Comparison of ENCODE assay signal across 9 mouse cellular contexts in the genomic region with DNA sequence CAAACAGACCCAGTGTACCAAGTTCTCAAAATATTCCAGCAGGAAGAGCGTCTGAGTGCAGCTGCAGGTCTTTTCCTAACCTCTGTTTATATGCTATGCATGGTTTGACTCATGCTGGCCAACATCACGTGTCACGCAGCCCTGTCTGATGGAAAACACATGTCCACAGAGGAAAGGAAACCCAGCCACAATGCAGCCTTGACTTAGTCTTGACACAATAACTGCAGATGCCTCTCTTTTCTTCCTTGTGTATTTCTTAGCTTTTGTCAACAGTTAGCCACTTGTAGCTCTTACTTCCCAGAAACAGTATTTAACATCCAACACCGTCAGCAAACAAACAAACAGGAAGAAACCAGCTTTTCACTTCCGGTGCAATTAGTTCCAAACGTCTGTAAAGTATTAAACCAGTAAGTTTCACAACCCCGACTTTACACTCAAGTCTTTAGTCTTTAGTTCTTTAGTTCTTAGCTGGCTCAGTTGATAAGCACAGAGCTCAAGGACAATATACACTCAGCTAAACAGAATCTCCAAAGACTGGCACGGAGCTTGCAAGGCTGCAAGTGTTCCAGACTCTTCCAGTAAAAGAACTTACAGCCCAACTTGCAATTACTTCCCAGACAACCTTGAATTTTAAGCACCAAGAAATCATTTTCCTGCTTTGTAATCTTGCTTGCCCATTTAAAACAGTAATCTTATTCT.
DNase-seq lines count a peak whose midpoint lies in the region; ATAC-seq and TF ChIP-seq lines count a peak whose summit lies in the region.
"Had no signal": no experiment of that assay in that cellular context is flagged by ENCODE, and none has a peak within 500 bp of the region (broad histone marks: within the 10 kb centered on the region; RNA-seq: fewer than 3 reads in every experiment).

No protein-coding gene starts in this region.

- no peaks in the 10 kb centered on the region for H3K9me3 ChIP-seq in lung, postnatal 0 days (ENCODE audit: low read length)
- H3K9me3 ChIP-seq: midbrain, embryonic 12.5 days had no signal

- no peaks in the 10 kb centered on the region for H3K36me3 ChIP-seq in lung, postnatal 0 days (ENCODE audit: insufficient read depth, low read length)
- H3K36me3 ChIP-seq: midbrain, embryonic 12.5 days had no signal

- H3K27me3 ChIP-seq in lung, postnatal 0 days (replicated peaks; ENCODE audit: insufficient read depth, low read length): no peaks in the 10 kb centered on the region
- H3K27me3 ChIP-seq: midbrain, embryonic 12.5 days had no signal

- TF ChIP-seq EP300 in lung, postnatal 0 days (IDR thresholded peaks at IDR 0.05): no peak

- no peak for TF ChIP-seq CTCF in lung, postnatal 0 days (IDR thresholded peaks at IDR 0.05)

- ATAC-seq in lung, postnatal 0 days: peak; percentile 87

- no peak overlapping the region for H3K4me3 ChIP-seq in lung, postnatal 0 days (ENCODE audit: low read depth, low read length)
- H3K4me3 ChIP-seq: midbrain, embryonic 12.5 days had no signal

- H3K4me1 ChIP-seq in lung, postnatal 0 days (ENCODE audit: insufficient read depth, low read depth, low read length): no peaks in the 10 kb centered on the region; the same call in 1 of the 2 replicates
- H3K4me1 ChIP-seq: midbrain, embryonic 12.5 days had no signal

- no peak overlapping the region for H3K9ac ChIP-seq in lung, postnatal 0 days (replicated peaks; ENCODE audit: low read depth)
- H3K9ac ChIP-seq: midbrain, embryonic 12.5 days had no signal

- intact Hi-C loops in left cerebral cortex, postnatal 25 days (cut with DNase I): no loop called here

- WGBS in lung, postnatal 0 days: 21% methylated on average over 8 of the region's 8 CpGs

- H3K4me2 ChIP-seq in lung, postnatal 0 days (replicated peaks; ENCODE audit: low read depth, low read length): no peak overlapping the region
- H3K4me2 ChIP-seq: midbrain, embryonic 12.5 days had no signal

- DNase-seq in gastrocnemius, adult 18-20 months (ENCODE audit: low spot score): peak; percentile 23
- DNase-seq in gastrocnemius, postnatal 10 days: no peak
- peak; percentile 35 for DNase-seq in embryo, embryonic 9.5 days (ENCODE audit: extremely low spot score)
- peak; percentile 84 for DNase-seq in hindlimb bud, embryonic 11.5 days (ENCODE audit: extremely low spot score, low read depth, low spot score)
- DNase-seq in lung, postnatal 0 days (ENCODE audit: low spot score): peak; percentile 71
- no peak for DNase-seq in thymus, postnatal 25 days
- no peak for DNase-seq in left cerebral cortex, postnatal 25 days (ENCODE audit: low spot score in 2 of 2)
- DNase-seq in thymus, postnatal 4 days: no peak

- peak overlapping the region; percentile 66 for H3K27ac ChIP-seq in lung, postnatal 0 days (ENCODE audit: low read length)
- H3K27ac ChIP-seq: midbrain, embryonic 12.5 days had no signal

Comparison
In these comparisons a context has a peak if more than half of its experiments do, and no peak if none do; other contexts are left out.
1. DNase-seq: peak in gastrocnemius, adult 18-20 months (single experiment), embryo, embryonic 9.5 days (single experiment), hindlimb bud, embryonic 11.5 days (single experiment) and lung, postnatal 0 days (single experiment); none in gastrocnemius, postnatal 10 days (single experiment), thymus, postnatal 25 days (single experiment), left cerebral cortex, postnatal 25 days (0 of 2) and thymus, postnatal 4 days (single experiment).